Mouse (Mus musculus) layer of hippocampus, postnatal 14 days (tissue): ENCODE data around the gene Tbc1d32. TPM values are rescaled to one million over a fixed set of nuclear protein-coding genes. Genes with fewer than 3 reads are reported as not detected.

Experiments used
- DNase-seq, 2 experiments: peaks; one replicate each; pipeline ENCODE4 v3.0.0; 2021 to 2022; ENCODE audit warnings: low spot score in 2 of 2, mixed read lengths in 1 of 2
- total RNA-seq, 2 experiments: library from RNA; stranded (reverse); gene quantifications; 2 replicates each; pipeline ENCODE4 v1.2.3; 2021

The Tbc1d32 gene
- total RNA-seq, 2 experiments from 2014 or later, result 9.6 to 9.9 TPM

DNA sequence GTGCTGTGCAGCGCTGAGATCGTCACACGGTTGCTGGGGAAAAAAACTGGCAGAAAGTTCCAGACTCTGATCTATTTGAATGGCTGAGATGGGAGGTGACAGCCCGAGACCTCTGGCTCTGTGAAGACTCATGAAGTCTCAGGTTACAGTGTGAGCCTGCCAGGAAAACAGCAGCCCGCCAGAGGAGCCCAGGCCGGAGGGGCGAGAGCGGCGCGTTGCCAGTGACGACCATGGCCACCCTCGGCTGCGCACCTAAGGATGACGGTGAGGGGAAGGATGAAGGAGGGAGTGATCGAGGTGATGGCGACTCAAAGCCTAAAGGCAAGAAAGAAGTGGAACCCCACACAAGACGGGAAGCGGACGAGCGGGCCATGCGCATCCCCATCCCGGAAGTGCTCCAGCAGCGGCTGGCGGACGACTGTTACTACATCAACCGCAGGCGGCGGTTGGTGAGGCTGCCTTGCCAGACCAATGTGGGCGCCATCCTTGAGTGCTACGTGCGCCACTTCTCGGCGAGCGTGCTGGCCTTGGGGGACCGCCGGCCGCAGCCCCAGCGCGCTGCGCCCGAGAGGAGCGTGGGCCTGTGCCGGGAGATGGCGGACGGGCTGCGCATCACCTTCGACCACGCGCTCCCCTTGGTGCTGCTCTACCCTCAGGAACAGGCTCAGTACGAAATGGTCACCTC is 113.4 kb downstream of the Tbc1d32 start:
- peak; percentile 64 to 78 for DNase-seq

DNA sequence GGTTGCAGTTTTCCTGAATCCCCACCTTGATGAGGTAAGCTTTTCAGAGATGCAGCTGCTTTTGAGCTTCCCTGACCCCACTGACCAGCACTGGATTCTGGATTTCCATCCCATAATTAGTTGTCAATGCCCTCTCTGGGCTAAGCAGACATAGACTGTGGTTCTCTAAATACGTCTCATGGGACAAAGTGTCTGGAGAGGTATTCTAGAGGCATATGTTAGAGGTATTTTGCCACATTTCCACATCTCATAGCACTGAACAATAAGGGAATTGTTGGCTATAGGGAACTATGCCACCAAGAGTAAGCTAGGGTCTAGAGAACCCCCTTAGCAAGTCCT is 121.5 kb downstream of the Tbc1d32 start:
- DNase-seq, result no peak

DNA sequence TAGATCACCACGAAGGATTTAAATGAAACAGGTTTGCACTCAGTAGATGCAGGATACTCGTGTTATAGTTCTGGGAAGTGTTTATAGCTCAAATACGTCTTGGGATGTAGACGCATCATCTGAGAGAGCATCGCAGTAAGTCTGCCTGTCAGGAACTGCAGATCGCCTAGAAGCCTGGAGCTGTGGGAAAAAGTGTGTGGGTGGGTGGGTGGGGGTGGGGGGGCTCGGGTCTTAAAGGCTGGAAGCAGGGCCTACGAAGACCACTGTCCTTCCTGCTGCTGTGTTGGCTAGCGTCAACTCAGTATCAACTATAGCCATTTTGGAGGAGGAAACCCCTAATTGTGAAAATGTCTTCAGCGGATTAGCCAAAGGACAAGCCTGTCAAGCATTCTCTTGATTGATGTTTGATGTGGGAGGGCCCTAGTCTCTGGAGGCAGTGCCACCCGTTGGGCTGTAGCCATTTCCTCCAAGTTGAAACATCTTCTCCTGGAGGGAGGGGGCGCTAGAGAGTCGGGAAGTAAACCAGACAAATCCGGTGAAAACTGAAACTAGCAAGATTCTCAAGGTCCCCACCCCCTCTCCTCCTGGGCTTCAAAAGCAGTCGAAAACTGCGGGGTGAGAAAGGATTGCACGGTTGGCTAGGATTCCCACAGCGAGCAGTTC is 122.0 kb downstream of the Tbc1d32 start, which contains the start of gene Msl3l2:
Gene Msl3l2 (plus strand): TSS at position 585 of the 663 bp plus-strand sequence.
- peak; percentile 88 to 96 for DNase-seq

DNA sequence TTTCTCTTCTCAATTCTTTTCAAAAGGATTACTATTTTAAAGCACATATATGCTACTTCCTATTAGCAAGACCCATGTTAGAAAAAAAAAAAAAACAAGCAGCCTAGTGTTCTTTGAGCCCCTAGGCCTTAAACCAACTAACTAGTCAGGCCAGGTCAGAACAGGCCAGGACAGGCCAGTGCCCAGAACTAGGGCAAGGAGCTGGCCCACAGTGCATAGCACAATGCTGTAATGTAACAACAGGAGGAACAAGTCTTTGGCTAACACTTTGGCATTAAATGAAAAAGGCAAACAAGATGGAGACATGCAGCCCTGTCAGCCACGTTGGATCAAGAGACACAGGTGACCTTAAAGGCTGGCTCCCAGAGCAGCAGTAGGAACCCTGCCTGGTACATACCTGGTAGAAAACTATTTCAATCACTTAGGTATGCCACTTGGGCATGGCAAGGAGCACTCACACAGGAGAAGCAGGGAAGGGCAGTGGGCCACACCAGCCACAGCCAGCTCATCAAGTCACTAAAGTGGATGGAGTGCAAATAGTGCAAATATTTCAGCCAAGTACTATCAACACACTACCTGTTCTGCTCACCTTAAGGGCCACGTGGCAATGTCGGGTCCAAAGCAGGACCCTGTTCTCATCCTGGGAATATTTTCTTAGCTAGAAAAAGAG is 128.7 kb downstream of the Tbc1d32 start:
- DNase-seq, result no peak

DNA sequence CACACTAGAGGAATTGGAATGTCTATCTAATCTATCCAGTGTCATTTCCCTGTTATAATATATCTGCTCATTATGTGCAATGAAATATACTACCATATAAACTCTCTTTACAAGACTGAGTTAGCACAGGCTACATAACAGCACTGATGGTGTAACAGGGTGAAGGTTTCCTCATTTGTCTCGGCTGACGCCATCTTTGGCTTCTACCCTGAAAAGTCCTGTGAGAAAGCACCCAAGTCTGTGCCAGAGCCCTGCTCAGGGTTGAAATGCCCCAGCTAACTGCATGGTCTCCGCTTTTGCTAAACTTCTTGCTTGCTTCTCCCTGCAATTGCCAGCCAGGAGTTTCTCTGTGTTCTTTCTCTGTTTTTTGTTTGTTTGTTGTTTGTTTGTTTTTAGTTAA is 129.4 kb downstream of the Tbc1d32 start:
- no peak for DNase-seq

DNA sequence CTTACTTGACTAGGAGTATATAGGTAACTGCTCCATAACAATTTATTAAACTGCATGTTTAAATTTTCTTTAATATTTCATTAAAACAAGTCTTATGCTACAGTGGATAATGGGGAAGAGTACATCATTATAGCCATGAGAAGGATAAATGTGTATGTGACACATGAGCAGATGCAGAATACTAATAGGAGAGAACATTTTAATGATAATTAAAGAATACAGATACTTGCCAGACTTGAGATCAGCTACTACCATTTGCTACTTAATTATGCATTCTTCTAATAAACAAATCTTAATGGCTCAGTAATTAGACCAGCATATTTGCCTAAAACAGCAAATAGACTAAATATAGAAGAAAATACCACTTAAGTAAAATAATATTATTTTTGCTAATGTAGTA is 131.7 kb downstream of the Tbc1d32 start:
- DNase-seq, result no peak

DNA sequence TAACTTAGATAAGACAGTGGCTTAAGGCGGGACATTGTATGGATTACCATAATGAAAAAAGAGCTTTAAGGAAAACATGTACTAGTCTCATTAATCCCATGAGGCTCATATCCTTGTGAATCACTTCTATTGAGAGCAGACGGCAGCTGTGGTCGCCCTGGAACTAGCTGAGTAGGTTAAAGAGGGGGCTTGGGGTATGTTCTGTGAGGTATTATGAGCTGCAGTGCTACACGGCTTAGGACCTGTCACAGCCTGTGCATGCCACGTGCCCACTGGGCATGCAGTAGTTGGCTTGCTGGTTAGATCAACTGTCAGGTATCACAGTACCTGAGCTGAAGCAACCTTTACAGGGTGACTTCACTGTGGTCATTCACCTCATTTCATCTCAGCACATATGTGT is 133.9 kb downstream of the Tbc1d32 start:
- DNase-seq, result no peak

DNA sequence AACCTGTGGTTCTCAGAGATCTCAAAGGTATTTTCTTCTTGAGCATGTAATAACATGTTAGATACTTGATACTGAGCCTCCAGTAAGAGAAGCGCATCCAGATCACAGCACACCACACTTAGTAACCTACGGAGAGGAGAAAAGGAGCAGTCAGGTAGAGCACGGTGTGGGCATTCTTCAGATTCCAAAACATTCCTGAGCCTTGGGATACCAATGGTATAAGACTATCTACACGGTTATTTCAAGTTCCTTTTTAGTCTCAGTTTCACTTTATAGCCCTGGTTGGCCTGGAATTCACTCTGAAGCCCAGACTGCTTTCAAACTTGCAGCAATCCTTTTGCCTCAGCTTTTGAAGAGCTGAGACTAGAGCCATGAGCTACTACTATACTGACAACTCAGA is 138.8 kb downstream of the Tbc1d32 start:
- no peak for DNase-seq

DNA sequence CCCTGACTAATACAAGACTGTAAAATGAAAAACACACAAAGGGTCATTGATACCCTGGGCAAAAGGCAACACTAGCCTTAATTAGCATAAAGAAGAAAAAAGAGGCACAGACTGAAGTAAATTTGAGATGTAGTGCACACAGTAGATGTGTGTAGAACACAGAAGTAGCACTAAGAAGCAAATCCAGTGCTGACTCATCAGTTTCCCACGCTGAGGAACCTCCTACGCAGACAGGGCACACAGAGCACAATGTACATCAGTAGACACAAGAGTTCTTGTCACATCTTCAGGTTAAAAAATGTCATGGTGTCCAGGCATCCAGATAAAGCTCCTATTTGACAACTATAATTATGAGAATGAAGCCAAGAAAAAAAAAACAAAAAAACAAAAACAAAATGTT is 165.7 kb downstream of the Tbc1d32 start:
- no peak for DNase-seq

DNA sequence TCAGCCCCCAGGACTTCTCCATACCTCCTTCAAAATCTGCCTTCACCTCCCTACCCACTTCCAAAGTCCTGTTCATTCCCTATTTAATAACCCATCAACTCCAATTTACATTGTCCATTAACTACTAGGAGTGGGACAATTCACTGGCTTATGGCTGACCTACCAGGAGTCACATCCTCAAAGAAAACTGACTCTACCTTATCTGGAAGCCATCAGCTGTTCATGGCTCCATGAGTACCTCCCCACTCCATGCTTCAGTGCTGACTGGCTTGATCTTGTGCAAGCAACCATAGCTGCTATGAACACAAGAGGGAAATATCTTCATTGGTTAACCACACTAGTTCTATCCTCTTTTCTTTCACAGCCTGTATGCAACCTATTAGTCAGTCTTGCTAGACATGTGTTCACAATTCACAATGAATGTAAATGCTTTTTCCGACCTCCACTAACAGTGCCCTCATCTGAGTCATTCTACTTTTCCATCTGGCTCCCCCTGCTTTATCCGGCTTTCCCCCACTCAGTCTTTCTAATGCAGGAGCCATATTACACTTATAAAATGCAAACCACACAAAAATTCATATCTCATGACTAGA is 167.2 kb downstream of the Tbc1d32 start:
- no peak for DNase-seq

DNA sequence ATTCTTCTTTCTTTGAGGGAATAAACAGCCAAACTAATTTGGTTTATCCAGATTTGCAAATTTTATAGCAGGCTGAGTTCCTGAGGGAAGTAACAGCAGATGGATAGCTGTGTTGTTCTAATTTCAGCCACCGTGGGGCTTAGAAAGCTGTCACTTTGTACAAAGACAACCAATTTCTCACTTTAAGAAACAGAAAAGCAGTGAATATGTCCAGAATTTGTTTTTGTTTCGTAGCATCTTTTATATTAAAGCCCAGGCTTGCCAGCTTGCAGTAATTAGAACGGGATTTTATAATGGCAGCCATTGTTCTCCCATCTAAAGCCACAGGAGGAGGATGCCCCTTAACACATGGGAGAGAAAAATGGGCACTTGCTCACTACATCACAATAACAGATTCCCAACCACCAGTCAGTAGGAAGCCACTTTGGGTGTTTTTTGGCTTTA is 169.5 kb downstream of the Tbc1d32 start:
- peak; percentile 46 to 61 for DNase-seq

DNA sequence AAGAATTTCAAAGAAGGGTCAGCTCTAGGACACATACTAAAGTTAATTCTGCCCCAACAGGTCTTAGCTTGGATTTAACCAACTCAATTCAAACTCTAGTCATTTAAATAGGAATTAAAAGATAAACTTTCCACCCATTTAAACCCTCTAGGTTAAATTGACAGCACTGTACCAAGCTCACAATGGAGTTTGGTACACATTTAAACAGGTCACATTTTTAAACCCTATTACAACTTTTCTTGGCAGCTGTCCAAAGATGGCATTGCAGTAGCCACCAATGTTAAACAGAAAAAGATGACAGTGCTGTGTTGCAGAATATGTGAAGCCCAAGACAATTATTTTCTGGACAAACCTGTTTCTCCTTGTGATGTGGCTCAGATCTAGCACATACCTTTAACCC is 203.1 kb downstream of the Tbc1d32 start:
- DNase-seq, result no peak

DNA sequence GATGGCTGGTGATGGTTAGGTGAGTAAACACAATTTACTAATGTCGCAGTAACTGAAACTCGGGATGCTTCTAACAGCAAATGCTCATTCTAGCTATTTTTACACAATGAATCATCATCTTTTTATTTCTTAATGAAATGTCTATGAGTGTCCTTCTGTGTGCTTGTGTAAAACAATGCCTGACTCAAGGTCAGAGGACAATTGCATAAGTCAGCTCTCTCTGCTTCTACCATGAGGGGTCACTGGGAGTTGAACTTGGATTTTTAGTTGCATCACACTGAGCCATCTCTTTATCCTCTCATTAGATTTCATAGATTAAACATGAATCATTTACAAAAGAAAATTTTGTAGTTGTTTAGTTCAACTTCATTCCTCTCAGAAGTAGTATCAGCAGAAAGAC is 203.9 kb downstream of the Tbc1d32 start:
- no peak for DNase-seq

DNA sequence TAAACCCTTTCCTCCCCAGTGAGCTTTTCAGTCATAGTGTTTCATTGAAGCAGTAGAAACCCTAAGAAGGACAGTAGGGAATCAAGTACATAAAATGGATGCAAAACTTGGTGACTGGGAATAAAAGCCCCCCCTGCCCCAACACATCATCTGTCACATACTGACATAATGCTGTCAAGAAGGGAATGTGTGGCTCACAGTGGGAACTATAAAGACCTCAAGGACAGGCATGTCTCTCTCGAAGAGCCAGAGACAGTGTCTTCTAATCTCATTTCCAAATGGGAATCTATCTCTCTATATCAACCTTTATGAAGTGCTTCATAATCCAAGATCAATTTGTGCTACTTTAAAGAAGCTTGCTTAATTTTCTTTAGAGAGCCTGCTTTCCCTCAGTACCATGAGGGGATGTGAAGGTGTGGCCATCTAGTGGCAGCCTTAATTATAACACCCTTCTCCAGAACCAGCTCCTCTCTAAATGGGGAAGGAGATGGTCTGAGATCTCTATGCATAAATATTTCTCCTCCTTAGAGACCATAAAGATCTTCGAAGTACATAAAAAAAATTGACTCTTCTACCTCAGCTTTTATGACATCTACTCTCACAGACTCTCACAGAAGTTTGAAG is 248.5 kb downstream of the Tbc1d32 start:
- peak; percentile 43 to 73 for DNase-seq

DNA sequence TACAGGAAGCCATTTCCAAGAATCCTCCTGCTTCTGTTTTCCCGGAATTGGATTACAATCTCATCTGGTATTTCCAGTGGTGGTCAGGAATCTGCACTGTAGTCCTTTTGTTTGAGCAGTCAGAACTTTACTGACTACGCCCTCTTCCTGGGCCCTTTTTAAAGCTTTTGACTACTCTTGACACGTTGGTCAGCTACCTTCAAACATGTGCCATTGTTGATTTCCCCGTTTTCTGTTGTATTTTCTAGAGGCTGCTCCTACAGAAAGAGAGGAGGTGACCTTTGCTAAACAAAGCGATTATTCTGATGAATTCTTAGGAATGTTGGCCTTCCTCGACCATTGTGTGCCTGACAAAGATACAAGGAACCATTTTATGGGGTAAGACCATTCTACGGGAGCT is 250.5 kb downstream of the Tbc1d32 start:
- DNase-seq, result no peak

Other genes starting within 250 kb of the Tbc1d32 start
- 10 to 100 TPM; 15.5 to 16.6 TPM for gene Msl3l2, start 121.8 kb downstream of the Tbc1d32 start, total RNA-seq
- gene Gja1, start 148.6 kb upstream of the Tbc1d32 start, total RNA-seq, result 100 to 1,000 TPM; 309 to 322 TPM